Mouse (Mus musculus): ENCODE results near the gene Zfp61. TPM values are rescaled to one million over a fixed set of nuclear protein-coding genes. Genes with fewer than 3 reads are reported as not detected.
A peak's percentile ranks its signal among the peaks of the same experiment; 100 is the strongest.
"Not testable (repeated sequence)": the region's sequence is repeated elsewhere in the genome, so short reads cannot be mapped to it uniquely, and the experiment has no call there.

Gene Zfp61
- total RNA-seq, 1 experiment from 2014 or later: 21.4 TPM

- no peak for ATAC-seq (replicated peaks; ENCODE audit: low read depth, poor library complexity, severe bottlenecking)
These were observed 2.4 kb downstream of the Zfp61 start for GRCm38 (mm10) chr7:24298635-24298972.

- no peak for ATAC-seq (replicated peaks; ENCODE audit: low read depth, poor library complexity, severe bottlenecking)
These were observed 3.5 kb downstream of the Zfp61 start for GRCm38 (mm10) chr7:24297361-24298095.

GRCm38 (mm10) chr7:24296386-24296785 is 4.6 kb downstream of the Zfp61 start:
- ATAC-seq (replicated peaks; ENCODE audit: low read depth, poor library complexity, severe bottlenecking): no peak

- ATAC-seq (replicated peaks; ENCODE audit: low read depth, poor library complexity, severe bottlenecking): no peak
These were observed 5.7 kb downstream of the Zfp61 start for GRCm38 (mm10) chr7:24295376-24295775.

GRCm38 (mm10) chr7:24294763-24295162 is 6.3 kb downstream of the Zfp61 start:
- ATAC-seq (replicated peaks; ENCODE audit: low read depth, poor library complexity, severe bottlenecking): no peak

- no peak for ATAC-seq (replicated peaks; ENCODE audit: low read depth, poor library complexity, severe bottlenecking)
These were observed 7.8 kb downstream of the Zfp61 start for GRCm38 (mm10) chr7:24293061-24293851.

GRCm38 (mm10) chr7:24291387-24292090 is 9.5 kb downstream of the Zfp61 start:
- ATAC-seq (replicated peaks; ENCODE audit: low read depth, poor library complexity, severe bottlenecking): no peak

GRCm38 (mm10) chr7:24290106-24290693 is 10.8 kb downstream of the Zfp61 start:
- no peak for ATAC-seq (replicated peaks; ENCODE audit: low read depth, poor library complexity, severe bottlenecking)

GRCm38 (mm10) chr7:24288512-24288911 is 12.5 kb downstream of the Zfp61 start:
- ATAC-seq (replicated peaks; ENCODE audit: low read depth, poor library complexity, severe bottlenecking): no peak

- ATAC-seq (replicated peaks; ENCODE audit: low read depth, poor library complexity, severe bottlenecking): no peak
These were observed 13.4 kb downstream of the Zfp61 start for GRCm38 (mm10) chr7:24287670-24288069.

- ATAC-seq (replicated peaks; ENCODE audit: low read depth, poor library complexity, severe bottlenecking): no peak
These were observed 14.1 kb downstream of the Zfp61 start for GRCm38 (mm10) chr7:24286916-24287315.

GRCm38 (mm10) chr7:24286090-24286489 is 14.9 kb downstream of the Zfp61 start:
- ATAC-seq (replicated peaks; ENCODE audit: low read depth, poor library complexity, severe bottlenecking): no peak

GRCm38 (mm10) chr7:24280858-24281145 is 20.2 kb downstream of the Zfp61 start:
- no peak for ATAC-seq (replicated peaks; ENCODE audit: low read depth, poor library complexity, severe bottlenecking)

GRCm38 (mm10) chr7:24280031-24280857 is 20.8 kb downstream of the Zfp61 start:
- no peak for ATAC-seq (replicated peaks; ENCODE audit: low read depth, poor library complexity, severe bottlenecking)

GRCm38 (mm10) chr7:24278771-24279170 is 22.3 kb downstream of the Zfp61 start:
- not testable (repeated sequence) for ATAC-seq (replicated peaks; ENCODE audit: low read depth, poor library complexity, severe bottlenecking)

GRCm38 (mm10) chr7:24274456-24274855 is 26.6 kb downstream of the Zfp61 start:
- no peak for ATAC-seq (replicated peaks; ENCODE audit: low read depth, poor library complexity, severe bottlenecking)

- ATAC-seq (replicated peaks; ENCODE audit: low read depth, poor library complexity, severe bottlenecking): no peak
These were observed 29.8 kb downstream of the Zfp61 start for GRCm38 (mm10) chr7:24271191-24271590.

GRCm38 (mm10) chr7:24270288-24270672 is 30.8 kb downstream of the Zfp61 start, which contains the start of gene Zfp93:
Zfp93 (plus strand) TSS chr7:24270420.
- ATAC-seq (replicated peaks; ENCODE audit: low read depth, poor library complexity, severe bottlenecking): peak; percentile 98

- no peak for ATAC-seq (replicated peaks; ENCODE audit: low read depth, poor library complexity, severe bottlenecking)
These were observed 31.3 kb downstream of the Zfp61 start for GRCm38 (mm10) chr7:24269667-24270287.

Measured in common myeloid progenitor, adult 5-6 weeks (primary cell).